Mouse (Mus musculus): ENCODE data around the gene Bub1.

The Bub1 gene

DNA sequence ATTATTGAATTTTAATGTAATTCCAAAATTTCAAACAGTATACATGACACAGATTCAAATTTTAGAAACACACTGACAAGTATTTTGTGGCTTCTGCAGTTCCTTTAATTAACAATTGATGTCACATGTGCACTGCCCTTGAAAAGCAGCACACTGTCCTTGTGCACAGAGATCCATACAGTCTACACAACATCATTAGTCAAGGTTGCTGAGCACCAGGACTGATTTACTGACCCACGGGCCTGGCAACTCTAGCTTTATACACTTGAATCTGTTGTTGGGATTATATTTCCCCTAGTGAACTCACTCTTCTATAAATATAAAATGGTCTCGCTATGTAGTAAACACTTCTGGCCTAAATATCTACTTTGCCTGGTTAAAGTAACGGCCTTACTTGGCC is 56.7 kb downstream of the Bub1 start:
- DNase-seq (ENCODE audit: extremely low read depth, low read depth) = no peak

DNA sequence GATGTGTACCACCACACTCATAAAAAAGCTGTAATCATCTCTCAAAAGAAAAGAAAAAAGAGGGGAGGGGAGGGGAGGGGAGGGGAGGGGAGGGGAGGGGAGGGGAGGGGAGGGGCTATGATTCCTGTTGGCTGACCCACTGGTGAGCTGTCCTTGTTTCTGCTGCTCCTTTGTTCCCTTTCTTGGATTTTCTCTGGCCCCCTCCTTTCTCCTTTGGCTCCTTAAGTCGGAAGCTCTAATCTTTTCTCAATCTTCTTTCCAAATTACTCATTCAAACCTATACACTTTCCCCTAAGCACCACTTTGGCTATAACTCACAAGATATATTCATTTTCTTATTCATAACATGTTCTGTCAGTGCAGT is 57.1 kb downstream of the Bub1 start:
- DNase-seq (ENCODE audit: extremely low read depth, low read depth) = no peak

DNA sequence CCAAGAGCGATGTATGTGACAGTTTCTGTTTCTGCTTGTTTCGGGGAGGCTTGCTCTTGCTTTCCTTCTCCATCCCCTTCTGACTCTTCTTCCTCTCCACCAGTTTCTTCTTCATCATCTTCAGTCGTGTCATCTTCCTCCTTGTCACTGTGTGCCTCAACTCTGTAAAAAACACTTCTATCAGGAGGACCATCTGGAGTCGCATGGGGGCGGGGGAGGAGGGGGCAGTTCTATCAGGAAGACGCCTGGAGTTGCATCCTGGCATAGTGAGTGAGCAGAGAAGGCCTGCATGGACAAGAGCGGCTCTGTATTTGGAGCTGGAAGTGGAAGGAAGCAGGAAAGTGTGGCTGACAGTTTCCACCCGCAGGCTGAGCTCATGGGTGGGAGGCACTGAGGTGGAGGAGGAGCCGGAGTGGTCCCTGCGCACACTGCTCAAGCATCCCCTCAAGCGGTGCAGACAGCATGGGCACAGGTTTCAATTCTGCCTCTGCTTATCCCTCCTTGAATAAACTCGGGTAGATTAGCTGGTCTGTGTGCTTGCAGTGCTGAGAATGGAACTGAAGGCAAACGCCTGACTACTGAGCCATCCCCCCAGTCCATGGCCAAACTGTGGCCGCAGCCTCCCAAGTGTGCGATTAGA is 57.6 kb downstream of the Bub1 start:
- no peak for DNase-seq (ENCODE audit: extremely low read depth, low read depth)

DNA sequence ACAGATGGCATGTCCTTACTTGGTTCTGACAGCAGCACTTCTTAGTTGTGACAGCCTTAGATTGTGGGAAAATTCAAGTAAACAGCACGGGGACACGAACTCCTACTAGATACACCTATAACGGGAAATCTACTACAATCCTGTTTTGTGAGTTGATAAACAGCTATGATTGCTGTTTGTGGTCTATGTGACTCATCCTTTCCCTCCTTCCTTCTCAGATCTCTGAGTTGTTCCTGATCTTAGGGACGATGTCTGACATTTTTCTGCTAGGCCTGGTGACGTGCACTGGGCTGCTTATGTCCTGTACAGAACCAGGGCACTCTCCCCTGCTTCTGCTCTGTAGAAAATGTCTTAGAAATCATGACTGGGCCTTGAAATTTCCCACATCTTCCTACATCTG is 70.1 kb downstream of the Bub1 start:
- no peak for DNase-seq (ENCODE audit: extremely low read depth, low read depth)

DNA sequence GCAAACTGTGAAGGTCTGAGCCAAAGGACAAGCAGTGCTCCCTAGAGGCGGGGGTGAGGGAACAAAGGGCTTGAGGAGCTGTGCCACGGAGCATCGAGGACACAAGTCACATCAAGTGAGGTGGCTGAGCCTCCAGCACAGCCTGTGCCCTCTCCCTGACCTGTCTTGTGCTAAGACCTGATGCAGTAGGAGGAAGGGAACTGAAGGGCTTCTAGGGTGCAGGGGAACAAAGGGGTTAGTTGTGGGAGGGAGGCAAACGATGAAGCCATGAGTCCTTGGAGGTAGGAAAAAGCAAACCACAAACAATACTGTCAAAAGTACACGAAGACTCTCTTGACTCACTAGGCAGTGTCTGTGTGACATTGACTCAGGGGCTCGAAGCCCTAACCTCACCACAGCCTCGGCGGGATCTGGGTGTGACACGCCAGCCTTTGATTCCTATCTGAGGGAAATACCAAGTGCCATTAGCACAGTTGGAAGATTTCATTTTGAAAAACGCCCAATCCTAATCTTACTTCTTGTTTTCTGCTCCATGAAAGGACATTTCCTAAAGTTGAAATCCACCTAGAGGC is 71.2 kb downstream of the Bub1 start:
- peak; percentile 12 for DNase-seq (ENCODE audit: extremely low read depth, low read depth)

DNA sequence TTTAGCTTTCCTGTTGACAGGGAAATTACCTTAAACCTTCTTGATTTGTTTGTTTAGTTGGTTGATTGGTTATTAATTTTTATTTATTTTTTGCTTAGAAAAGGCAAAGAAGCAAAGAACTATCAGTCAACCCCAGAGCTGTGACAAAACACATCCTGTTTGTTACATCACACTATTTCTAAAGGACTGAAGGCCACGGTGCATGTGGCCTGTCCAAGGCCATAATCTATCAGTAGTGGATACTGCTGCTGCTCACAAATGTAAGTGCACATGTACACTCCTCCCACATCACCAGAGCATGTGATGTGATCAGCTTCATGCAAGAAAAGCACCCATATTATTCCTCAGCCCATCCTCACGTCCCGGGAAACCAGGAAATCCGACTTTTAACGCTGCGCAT is 71.7 kb downstream of the Bub1 start:
- DNase-seq (ENCODE audit: extremely low read depth, low read depth) = no peak

DNA sequence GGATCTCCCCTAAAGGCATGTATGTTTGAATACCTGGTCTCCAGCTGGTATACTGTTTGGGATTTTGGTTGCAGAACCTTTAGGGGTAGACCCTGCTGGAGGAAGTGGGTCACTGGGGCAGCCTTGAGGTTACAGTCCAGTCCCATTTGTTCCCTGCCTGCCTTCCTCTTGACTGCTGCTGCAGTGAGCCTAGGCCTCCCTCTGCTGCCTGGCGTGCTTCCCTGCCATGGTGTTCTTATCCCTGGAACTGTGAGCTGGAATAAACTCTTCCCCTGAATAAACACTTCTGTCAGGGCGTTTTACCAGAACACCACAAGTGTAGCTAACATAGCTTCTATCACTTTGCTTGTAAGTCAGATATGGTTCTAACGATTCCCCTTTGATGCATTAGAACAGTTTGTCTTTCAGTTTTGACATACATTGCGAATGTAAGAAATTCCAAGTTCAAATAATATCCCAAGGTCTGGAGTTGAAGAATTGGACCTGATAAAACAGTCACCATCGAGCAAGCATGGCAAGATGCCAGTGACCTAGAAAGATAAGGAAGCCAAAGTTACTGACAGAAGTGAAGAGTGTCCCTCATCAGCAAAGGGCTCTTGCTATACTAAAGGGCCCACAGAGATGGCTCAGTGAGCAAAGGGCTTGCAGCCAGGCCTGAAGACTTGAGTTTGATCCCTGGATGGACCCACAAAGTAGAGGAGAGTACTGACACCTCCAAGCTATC is 72.3 kb downstream of the Bub1 start:
- no peak for DNase-seq (ENCODE audit: extremely low read depth, low read depth)

DNA sequence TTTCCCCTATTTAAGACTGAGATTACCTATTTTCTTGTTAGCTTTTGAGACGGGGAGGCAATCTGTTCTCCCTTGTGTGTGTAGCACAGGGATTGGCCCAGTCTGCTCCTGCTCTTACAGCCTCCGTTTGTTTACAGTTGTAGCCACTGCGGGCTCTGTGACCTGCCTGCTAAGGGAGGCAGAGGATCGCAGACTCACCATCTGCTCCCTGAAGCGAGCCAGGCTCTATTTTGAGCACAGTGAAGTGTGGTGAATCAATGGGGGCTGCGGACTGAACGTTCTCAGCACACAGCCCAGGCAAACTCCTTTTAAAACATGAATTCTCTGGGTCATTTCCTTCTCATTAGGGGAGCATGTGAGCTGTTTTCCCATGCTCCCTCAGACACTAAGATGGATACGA is 74.5 kb downstream of the Bub1 start:
- DNase-seq (ENCODE audit: extremely low read depth, low read depth) = no peak

DNA sequence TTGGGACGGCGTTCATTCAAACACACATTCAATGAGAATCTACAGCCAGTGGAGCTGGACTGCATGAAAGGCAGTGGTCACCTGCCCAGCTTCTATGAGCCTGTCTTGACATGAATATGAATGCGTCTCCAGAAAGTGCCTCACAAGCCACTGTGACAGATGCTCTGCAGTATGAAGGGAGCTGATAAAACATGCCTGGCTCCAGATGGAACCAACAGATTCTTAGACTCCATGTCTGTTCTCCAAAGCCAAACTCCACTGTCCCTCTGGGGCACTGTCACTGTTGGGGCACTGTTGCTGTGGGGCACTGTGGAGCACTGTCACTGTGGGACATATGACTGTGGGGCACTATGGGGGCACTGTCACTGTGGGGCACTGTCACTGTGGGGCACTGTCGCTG is 77.6 kb downstream of the Bub1 start:
- DNase-seq (ENCODE audit: extremely low read depth, low read depth) = no peak

DNA sequence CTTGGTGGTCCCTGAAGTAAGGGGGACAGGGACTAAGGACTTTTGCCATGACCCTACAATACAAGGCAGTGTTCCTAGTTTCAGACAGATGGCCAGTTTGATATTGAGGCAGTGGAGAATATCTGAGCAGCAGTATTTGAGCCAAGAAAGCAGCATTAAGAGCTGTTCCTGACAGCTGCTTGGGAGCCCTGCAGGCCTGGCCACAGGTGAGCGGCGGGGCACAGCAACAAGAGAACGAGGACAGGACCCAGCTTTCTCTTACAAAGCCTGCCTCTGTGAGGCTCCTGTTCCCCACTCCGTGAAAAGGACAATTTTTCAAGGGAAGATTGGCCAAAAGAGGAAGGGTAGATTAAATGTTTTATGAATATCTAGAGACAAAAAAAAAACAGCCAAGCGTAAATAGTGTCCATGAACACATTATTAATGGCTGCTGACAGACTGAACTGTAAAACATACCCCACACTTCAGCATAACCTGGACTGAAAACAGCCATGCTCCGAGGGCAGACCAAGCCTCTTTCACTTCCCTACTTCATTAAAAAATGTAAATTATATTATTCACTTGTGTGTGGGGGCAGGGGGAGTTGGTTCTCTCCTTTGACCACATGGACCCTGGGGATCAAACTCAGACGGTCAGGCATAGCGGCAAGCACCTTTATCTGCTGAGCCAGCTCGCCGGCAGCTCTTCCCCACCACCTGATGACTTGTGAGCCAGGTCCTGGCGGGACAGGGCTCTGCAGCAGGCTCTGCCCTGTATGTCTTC is 79.6 kb downstream of the Bub1 start:
- no peak for DNase-seq (ENCODE audit: extremely low read depth, low read depth)
